Mouse (Mus musculus): ENCODE measurements around the gene Tnni2. TPM values are rescaled to one million over a fixed set of nuclear protein-coding genes. Genes with fewer than 3 reads are reported as not detected.
A peak's percentile ranks its signal among the peaks of the same experiment; 100 is the strongest.

Tnni2 gene
- 4.3 and 4.7 TPM in 2 replicates for polyA plus RNA-seq (2015; fragmentation: Nextera tagmentation; extraction: Ambion mirVana)

DNA sequence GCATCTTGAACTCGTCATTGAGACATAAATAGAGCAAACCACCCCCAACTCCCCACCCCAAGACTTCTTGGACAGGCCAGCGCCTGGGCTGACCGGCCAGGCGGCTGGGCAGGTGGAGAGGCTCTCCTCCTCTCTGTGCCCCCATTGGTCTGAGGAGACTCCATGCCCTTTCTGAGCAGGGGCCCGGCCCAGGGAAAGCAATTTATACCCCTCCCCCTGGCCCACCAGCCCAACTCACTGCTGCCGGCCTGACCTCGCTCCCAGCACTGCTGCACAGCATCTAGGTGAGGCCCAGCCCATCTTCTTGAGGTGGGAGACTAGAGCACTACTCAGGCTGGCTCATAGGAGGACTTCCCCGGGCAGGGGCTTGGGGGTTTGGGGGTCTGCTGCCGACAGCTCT lies at the start of gene Tnni2:
Gene Tnni2, plus strand, starts transcription at position 224 of the 400 bp plus-strand sequence.
- ATAC-seq, result no peak
- H3K4me3 ChIP-seq (ENCODE audit: low read length), result no peak within 1 kb of the TSS
- H3K9ac ChIP-seq (ENCODE audit: low read depth, low read length), result peak within 1 kb of the TSS; percentile 47
- no peaks in the 10 kb centered on the region for H3K36me3 ChIP-seq (ENCODE audit: control insufficient read depth, insufficient read depth, low read length)
- no peaks in the 10 kb centered on the region for H3K27me3 ChIP-seq (replicated peaks; ENCODE audit: control insufficient read depth, insufficient read depth, low read length)
- peak within 1 kb of the TSS; percentile 46 for H3K27ac ChIP-seq (ENCODE audit: low read length)
- no peak within 1 kb of the TSS for H3K4me2 ChIP-seq (ENCODE audit: low read depth, low read length)
- H3K9me3 ChIP-seq (ENCODE audit: control insufficient read depth, low read length), result no peaks in the 10 kb centered on the region
- 78% methylated on average over 9 of the region's 9 CpGs for WGBS
- H3K4me1 ChIP-seq (ENCODE audit: control insufficient read depth, insufficient read depth, low read length), result peaks cover 20% of the 10 kb centered on the region

DNA sequence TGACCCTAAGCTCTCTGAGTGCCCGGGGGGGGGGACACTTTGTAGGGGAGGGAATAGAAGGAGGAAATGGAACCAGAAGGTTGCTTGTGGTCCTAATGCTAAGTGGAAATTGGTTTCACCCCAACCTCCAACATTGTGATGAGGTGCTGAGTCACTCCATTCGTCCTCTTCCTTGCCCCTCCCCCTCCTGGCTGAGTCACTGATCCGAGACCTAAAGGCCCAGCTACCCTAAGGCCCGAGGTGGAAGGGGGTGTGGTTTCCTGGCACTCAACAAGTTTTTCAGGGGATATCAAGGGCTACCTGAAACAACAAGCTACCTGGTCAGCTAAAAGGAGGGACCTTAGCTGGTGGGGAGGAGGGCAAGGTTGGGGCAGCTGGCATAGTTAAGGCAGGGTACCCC lies 48.4 kb upstream of the Tnni2 start:
- 35% methylated on average over 4 of the region's 4 CpGs for WGBS
- no peak overlapping the region for H3K27ac ChIP-seq (ENCODE audit: low read length)

DNA sequence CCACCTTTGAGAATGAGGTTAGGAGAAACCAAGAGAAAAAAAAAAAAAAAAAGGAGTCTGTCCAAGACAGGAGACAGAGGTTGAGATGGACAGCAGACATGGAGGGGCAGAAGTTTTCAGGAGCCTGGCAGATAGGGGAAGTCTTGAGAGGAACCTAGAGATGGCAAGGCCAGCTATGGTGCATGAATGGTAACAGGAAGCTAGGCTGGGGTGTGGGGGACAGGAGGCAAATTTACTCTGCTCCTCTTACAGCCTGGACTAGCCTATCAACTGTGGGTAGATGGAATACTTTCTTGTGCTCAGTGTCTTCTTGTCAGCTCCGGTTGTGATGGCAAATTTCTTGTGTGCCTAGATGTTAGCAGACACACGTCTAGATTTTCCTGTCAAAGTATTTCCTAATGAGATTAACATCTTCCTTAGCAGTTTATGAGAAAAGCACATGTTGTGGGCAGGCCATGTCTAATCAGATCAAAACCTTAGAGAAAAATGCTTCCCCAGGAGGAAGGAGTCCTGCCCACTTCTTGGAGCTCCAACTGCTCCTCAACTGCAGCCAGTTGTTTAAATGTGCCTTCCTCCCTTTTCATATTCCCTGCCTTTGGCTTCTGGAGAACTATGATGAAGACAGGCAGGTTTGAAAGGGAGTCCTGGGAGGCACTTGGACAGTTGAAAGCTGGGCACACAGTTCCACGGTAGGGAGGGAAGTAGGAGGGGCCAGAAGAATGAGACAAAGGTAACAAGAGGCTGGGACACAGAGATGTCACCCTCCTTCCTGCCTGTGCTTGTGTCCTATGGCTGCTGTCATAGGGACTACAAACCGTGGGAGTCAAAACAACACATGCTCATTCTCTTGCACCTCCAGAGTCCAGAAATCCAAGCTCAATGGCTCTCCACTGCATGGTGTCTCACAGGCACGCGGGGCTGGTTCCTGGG lies 47.1 kb upstream of the Tnni2 start:
- no peak overlapping the region for H3K4me2 ChIP-seq (ENCODE audit: low read depth, low read length)
- no peak overlapping the region; the same call in 1 of the 2 replicates for H3K27ac ChIP-seq (ENCODE audit: low read length)
- no peaks in the 10 kb centered on the region for H3K4me1 ChIP-seq (ENCODE audit: control insufficient read depth, insufficient read depth, low read length)
- no peak for ATAC-seq
- H3K4me3 ChIP-seq (ENCODE audit: low read length), result no peak overlapping the region
- H3K9ac ChIP-seq (ENCODE audit: low read depth, low read length), result no peak overlapping the region
- H3K27me3 ChIP-seq (replicated peaks; ENCODE audit: control insufficient read depth, insufficient read depth, low read length), result no peaks in the 10 kb centered on the region
- 68% methylated on average over 6 of the region's 6 CpGs for WGBS
- no peaks in the 10 kb centered on the region for H3K36me3 ChIP-seq (ENCODE audit: control insufficient read depth, insufficient read depth, low read length)
- no peaks in the 10 kb centered on the region for H3K9me3 ChIP-seq (ENCODE audit: control insufficient read depth, low read length)

More for the DNA sequence above, 48.4 kb upstream of the Tnni2 start:
- Histone ChIP-seq H3K4me1 (ENCODE audit: control insufficient read depth, insufficient read depth, low read length) (peaks cover 1% of the 10 kb centered on the region; the same call in 1 of the 2 replicates), H3K36me3 (ENCODE audit: control insufficient read depth, insufficient read depth, low read length) (no peaks in the 10 kb centered on the region), H3K27me3 (replicated peaks; ENCODE audit: control insufficient read depth, insufficient read depth, low read length) (no peaks in the 10 kb centered on the region), H3K4me3 (ENCODE audit: low read length) (no peak overlapping the region), H3K9me3 (ENCODE audit: control insufficient read depth, low read length) (no peaks in the 10 kb centered on the region), H3K4me2 (ENCODE audit: low read depth, low read length) (no peak overlapping the region), H3K9ac (ENCODE audit: low read depth, low read length) (no peak overlapping the region)
- ATAC-seq, result no peak

DNA sequence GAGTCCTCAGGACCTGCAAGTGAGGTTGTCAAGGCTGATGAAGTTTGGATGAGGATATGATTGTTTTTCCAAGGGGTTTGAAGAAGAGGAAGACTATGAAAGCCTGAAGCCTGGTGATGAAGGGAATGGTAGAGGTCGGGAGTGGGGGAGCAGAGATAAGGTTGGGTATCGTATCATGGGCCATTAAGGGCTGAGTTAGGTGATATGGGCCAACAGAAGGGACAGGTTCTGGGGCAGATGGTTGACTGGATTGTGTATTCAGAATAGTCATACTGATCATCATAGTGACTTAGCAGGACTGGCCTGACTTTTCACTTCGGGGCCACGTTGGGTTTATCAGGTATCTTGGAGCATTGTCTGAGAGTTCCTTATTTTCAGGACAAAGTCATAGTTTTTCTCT lies 46.1 kb upstream of the Tnni2 start:
- Histone ChIP-seq H3K27ac (ENCODE audit: low read length) (no peak overlapping the region), H3K36me3 (ENCODE audit: control insufficient read depth, insufficient read depth, low read length) (no peaks in the 10 kb centered on the region), H3K4me1 (ENCODE audit: control insufficient read depth, insufficient read depth, low read length) (no peaks in the 10 kb centered on the region), H3K4me3 (ENCODE audit: low read length) (no peak overlapping the region), H3K4me2 (ENCODE audit: low read depth, low read length) (no peak overlapping the region), H3K9me3 (ENCODE audit: control insufficient read depth, low read length) (no peaks in the 10 kb centered on the region), H3K27me3 (replicated peaks; ENCODE audit: control insufficient read depth, insufficient read depth, low read length) (no peaks in the 10 kb centered on the region), H3K9ac (ENCODE audit: low read depth, low read length) (no peak overlapping the region)
- 85% methylated on average over 4 of the region's 4 CpGs for WGBS
- no peak for ATAC-seq

DNA sequence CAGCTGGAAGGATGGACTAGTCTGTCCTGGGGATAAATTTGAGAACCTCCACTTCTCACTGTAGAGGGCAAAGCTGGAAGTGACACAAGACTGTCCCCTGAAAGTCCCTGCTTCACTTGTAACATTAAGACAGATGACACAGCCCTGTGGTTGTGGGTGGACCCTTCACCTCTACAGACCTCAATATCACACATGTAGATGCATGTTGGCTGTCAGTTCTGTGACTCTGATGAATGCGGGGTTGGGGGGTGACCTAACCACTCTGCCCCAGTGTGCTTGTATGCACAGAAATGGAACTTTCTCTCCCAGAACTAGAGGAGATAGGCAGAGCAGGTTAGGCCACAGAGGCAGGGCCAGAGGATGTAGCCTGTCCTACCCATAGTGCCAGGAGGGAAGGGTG lies 45.0 kb upstream of the Tnni2 start:
- H3K9ac ChIP-seq (ENCODE audit: low read depth, low read length), result no peak overlapping the region
- no peaks in the 10 kb centered on the region for H3K9me3 ChIP-seq (ENCODE audit: control insufficient read depth, low read length)
- H3K36me3 ChIP-seq (ENCODE audit: control insufficient read depth, insufficient read depth, low read length), result no peaks in the 10 kb centered on the region
- no peak for ATAC-seq
- H3K4me1 ChIP-seq (ENCODE audit: control insufficient read depth, insufficient read depth, low read length), result no peaks in the 10 kb centered on the region
- no peak overlapping the region for H3K4me3 ChIP-seq (ENCODE audit: low read length)
- 97% methylated on average over 1 of the region's 1 CpGs for WGBS
- H3K27me3 ChIP-seq (replicated peaks; ENCODE audit: control insufficient read depth, insufficient read depth, low read length), result no peaks in the 10 kb centered on the region
- no peak overlapping the region for H3K4me2 ChIP-seq (ENCODE audit: low read depth, low read length)
- H3K27ac ChIP-seq (ENCODE audit: low read length), result no peak overlapping the region

DNA sequence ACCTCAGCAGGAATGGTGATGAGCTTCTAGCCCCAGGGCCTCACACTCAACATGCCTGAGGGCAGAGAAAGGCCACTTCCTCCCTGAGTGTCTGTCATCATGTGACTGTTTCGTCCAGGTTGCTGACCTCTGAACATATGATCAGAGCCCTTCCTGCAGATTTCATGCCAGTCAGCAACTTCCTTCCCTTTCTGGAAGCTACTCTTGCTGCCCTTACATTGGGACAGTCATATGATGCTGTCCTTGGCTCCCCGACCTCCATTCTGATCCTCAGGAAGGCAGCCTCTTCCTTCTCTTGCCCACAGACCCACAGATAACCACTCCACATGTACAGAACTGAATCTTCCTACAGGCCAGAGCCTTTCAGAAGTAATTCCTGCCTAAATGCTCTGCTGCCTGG lies 43.6 kb upstream of the Tnni2 start:
- Histone ChIP-seq H3K4me3 (ENCODE audit: low read length) (no peak overlapping the region), H3K27ac (ENCODE audit: low read length) (no peak overlapping the region), H3K27me3 (replicated peaks; ENCODE audit: control insufficient read depth, insufficient read depth, low read length) (no peaks in the 10 kb centered on the region), H3K9me3 (ENCODE audit: control insufficient read depth, low read length) (no peaks in the 10 kb centered on the region), H3K9ac (ENCODE audit: low read depth, low read length) (no peak overlapping the region), H3K4me2 (ENCODE audit: low read depth, low read length) (no peak overlapping the region), H3K36me3 (ENCODE audit: control insufficient read depth, insufficient read depth, low read length) (no peaks in the 10 kb centered on the region), H3K4me1 (ENCODE audit: control insufficient read depth, insufficient read depth, low read length) (no peaks in the 10 kb centered on the region)
- WGBS, result 56% methylated on average over 2 of the region's 2 CpGs
- ATAC-seq, result peak; percentile 19; the same call in 1 of the 2 replicates

DNA sequence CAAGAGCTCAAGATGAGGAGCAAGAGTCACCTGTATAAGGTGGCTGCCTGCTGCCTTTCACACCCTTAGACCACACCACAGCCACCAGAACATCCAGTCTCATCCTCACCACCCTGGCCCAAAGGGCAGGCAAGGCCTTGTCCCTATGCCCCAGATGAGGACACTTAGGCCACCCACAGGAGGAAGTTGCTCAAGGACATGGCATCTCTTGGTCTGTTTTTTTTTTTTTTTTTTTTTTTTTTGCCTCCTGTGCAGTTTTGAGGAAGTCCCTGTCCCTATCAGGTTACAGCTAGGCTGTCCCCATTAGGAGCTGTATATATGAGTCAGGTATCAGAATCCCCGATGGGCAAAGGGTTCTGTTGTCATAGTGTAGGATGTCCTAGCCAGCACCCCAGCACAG lies 42.4 kb upstream of the Tnni2 start:
- no peak for ATAC-seq
- Histone ChIP-seq H3K27ac (ENCODE audit: low read length) (no peak overlapping the region), H3K27me3 (replicated peaks; ENCODE audit: control insufficient read depth, insufficient read depth, low read length) (no peaks in the 10 kb centered on the region), H3K9me3 (ENCODE audit: control insufficient read depth, low read length) (no peaks in the 10 kb centered on the region), H3K4me1 (ENCODE audit: control insufficient read depth, insufficient read depth, low read length) (no peaks in the 10 kb centered on the region), H3K4me3 (ENCODE audit: low read length) (no peak overlapping the region), H3K9ac (ENCODE audit: low read depth, low read length) (no peak overlapping the region), H3K4me2 (ENCODE audit: low read depth, low read length) (no peak overlapping the region), H3K36me3 (ENCODE audit: control insufficient read depth, insufficient read depth, low read length) (no peaks in the 10 kb centered on the region)
- 70% methylated on average over 1 of the region's 1 CpGs for WGBS

DNA sequence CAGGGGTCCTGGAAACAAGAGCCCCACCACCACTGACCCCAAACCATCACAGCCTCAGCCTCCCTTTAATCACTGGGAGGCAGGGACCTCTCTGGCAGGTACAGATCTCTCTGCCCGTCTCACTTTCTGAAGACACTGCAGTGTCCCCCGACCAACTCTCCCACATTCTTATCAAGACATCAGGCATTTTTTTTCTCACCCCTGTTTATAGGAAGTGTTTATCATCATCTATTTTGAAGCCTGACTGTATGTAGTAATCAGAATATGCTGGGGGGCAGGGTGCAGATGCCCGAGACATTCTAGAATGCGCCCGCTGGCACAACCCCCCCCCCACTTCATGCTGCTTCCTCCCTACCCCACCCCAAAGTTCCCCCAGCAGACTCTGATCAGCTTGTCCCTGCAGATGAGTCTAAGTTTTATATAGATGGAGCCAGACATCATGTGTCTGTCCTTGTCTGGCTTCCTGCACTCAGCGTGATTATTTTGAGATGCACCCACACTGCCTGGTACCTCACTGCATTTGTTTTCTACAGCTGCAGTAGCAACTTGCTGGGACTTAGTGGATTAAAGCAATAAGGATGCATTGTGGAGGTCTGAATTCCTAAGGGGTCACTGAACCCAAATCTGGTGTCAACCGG lies 41.4 kb upstream of the Tnni2 start:
- Histone ChIP-seq H3K27me3 (replicated peaks; ENCODE audit: control insufficient read depth, insufficient read depth, low read length) (no peaks in the 10 kb centered on the region), H3K36me3 (ENCODE audit: control insufficient read depth, insufficient read depth, low read length) (no peaks in the 10 kb centered on the region), H3K9me3 (ENCODE audit: control insufficient read depth, low read length) (no peaks in the 10 kb centered on the region), H3K4me1 (ENCODE audit: control insufficient read depth, insufficient read depth, low read length) (no peaks in the 10 kb centered on the region), H3K27ac (ENCODE audit: low read length) (no peak overlapping the region), H3K4me3 (ENCODE audit: low read length) (no peak overlapping the region), H3K4me2 (ENCODE audit: low read depth, low read length) (no peak overlapping the region), H3K9ac (ENCODE audit: low read depth, low read length) (no peak overlapping the region)
- WGBS, result 67% methylated on average over 7 of the region's 7 CpGs
- ATAC-seq, result no peak

DNA sequence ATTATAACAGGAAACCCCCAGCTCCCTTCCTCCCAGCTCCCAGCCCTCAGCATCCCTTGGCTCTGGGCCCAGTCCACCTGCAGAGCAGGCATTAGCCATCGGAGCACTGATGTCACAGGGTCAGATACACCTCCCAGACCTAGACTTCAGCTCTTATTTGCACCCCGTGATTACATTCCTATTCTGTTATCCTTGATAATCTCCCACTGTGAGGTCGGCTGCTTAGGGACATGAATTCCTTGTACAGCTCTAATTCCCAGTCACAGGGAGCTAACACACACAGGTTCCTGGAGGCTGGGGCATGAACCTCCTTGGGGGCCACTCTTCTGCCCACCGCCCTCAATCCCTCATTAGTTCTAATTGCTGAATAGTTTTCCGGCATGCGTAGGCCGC lies 40.9 kb upstream of the Tnni2 start:
- ATAC-seq, result no peak

More for the DNA sequence above, 40.9 kb upstream of the Tnni2 start:
- Histone ChIP-seq H3K4me1 (ENCODE audit: control insufficient read depth, insufficient read depth, low read length) (no peaks in the 10 kb centered on the region), H3K4me3 (ENCODE audit: low read length) (no peak overlapping the region), H3K9me3 (ENCODE audit: control insufficient read depth, low read length) (no peaks in the 10 kb centered on the region), H3K27ac (ENCODE audit: low read length) (no peak overlapping the region), H3K9ac (ENCODE audit: low read depth, low read length) (no peak overlapping the region), H3K36me3 (ENCODE audit: control insufficient read depth, insufficient read depth, low read length) (no peaks in the 10 kb centered on the region), H3K4me2 (ENCODE audit: low read depth, low read length) (no peak overlapping the region), H3K27me3 (replicated peaks; ENCODE audit: control insufficient read depth, insufficient read depth, low read length) (no peaks in the 10 kb centered on the region)
- 47% methylated on average over 7 of the region's 7 CpGs for WGBS
